Mouse (Mus musculus): ENCODE measurements at regions not wholly inside any gene's neighbourhood (a gene's known extent, or its start where the extent isn't known, plus 50 kb on each side); places are given as distances from the start of the nearest gene placed in this dataset.
"Not testable (repeated sequence)": the region's sequence is repeated elsewhere in the genome, so short reads cannot be mapped to it uniquely, and the experiment has no call there.

DNA sequence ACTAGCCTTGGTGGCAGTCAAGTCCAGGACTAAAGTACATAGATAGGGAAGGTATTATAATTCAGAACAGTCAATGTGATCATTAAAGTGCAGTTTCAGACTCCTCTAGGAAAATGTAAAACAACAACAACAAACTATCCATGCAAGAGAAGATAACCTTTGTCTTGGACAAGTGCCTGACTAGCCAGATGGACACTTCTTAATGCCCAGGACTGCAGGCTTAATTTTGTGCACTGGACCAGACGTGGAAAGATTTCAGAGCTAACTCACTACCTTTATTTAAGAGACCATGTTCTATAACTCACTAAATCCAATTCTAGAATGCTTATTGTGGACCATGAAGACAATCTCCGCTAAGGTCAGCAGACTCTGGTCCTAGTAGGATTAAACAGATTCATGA, 215.6 kb upstream of the Stxbp5 start:
- DNase-seq (ENCODE audit: low spot score in 2 of 2), result no peak

DNA sequence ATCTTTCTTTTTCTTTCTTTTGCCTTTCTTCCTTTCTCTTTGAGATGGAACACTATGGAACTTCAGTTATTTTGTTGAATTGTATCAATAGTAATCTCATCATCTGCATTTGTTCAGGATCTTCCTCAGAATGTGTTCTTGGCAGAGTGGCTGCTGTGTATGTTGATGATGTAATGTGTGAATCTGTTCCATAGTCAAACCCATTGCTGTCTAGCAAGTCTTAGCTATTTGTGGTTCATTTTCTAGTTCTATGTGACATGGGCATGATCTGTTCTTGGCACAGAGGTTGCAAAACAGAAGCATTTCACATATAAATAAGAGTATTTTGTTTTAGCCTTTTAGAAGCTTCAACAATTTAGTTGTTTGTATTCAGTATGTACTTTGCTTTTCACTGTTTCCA, 212.4 kb upstream of the Stxbp5 start:
- peak in 1 of 2 experiments; percentile 28 for DNase-seq (ENCODE audit: low spot score in 2 of 2)

DNA sequence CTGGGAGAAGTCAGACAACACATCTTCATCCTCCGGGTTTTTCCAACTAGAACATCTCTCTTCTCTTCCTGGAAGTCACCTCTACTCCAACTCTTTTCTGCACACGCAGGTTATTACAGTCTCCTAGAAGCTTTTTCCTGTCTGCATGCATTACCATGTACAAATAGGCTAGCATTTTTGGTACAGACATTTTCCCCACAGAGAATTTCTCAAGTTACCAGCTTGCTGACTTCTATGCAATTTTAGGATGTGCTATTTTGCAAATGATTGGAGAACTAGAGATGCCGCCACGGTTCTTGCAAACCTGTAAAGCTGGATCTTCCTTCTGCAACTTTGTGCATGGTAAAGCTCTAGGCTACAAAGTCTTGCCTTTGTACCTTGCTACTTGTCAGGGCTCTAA, 210.2 kb upstream of the Stxbp5 start:
- peak in 1 of 2 experiments; percentile 31 for DNase-seq (ENCODE audit: low spot score in 2 of 2)

DNA sequence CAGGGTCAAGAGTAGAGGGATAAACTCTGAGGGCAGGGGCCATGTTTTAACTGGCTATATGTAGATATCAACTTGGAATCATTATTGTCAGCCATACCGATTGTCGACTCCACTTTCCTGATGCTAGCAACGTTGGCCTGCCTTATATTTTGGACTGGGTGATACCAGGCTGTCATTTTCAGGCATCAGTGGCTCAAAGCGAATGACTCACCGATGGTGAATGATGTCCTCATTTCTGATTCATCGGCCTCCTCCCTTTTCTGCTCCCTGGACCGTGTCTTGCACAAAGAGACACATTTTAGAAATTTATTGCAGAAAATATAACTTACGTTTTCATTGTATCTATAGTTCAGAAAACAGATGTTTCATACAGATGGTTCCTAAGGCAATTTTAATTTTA, 209.0 kb upstream of the Stxbp5 start:
- no peak for DNase-seq (ENCODE audit: low spot score in 2 of 2)

DNA sequence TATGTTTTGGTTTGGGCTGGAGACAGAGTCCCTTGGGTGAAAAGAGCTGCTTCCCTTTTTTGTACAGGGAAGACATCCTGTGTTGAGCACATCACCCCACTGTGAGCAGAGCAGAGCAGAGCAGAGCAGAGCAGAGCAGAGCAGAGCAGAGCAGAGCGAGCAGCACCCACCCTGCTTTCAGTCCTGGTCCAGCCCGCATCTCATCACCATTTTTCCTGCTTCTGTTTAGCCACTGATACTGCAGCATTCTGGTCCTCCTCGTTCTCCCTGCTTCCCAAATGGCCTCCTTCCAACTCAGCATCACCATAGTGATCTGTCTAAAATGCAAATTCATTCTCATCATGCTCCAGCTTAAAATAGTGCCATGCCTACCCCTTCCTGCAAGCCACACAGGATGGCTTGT, 206.2 kb upstream of the Stxbp5 start:
- DNase-seq (ENCODE audit: low spot score in 2 of 2), result peak; percentile 77 to 89

DNA sequence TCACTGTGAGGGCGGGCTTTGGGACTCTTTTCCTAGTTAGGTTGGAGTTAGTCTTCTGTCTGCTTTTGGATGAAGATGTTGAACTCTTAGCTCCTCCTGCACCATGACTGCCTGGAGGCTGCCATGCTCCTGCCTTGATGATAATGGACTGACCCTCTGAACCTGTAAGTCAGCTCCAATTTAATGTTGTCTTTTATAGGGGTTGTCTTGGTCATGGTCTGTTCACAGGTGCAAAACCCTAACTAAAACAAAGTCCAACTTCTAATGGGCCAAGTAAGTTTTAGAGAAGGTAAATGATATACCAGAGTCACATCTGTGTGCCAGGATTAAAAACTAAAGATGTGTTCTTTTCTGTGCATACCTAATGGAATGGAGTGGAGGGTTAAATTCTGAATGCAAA, 205.8 kb upstream of the Stxbp5 start:
- DNase-seq (ENCODE audit: low spot score in 2 of 2), result no peak

DNA sequence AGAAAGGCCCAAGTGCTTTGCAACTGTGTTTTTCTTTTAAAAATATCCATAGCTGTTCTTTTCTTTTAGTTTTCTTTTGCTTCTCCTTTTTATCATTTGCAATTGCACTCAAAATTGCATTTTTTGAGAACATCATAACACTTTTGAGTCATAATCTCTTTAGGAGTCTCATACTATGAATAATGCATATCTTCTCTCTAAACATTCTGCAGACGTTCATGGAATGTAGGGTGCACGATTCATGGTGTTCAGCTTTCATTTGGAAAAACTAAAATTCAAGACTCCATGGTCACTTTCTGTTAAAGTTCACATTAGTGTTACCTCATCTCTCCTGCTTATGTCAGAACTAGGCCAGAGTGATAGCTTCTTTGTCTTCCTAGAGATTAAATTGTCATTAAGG, 200.8 kb upstream of the Stxbp5 start:
- DNase-seq (ENCODE audit: low spot score in 2 of 2), result no peak

DNA sequence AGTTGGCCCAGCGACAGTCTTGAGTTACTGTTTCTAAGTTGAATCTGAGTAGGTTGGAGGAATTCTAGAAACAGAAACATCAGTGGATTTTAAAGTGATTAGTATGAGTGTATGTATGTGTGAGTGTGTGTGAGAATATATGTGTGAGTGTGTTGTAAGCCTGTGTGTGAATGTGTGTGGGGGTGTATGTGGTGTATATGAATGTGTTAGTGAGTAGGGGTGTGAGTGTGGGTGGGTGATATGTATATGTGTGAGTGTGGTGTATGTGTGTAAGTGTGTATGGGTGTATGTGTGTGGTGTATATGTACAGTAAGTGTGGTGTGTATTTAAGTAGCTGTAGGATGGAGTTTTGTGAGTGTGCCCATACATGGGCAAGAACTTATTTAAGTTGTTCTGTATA, 197.6 kb upstream of the Stxbp5 start:
- DNase-seq (ENCODE audit: low spot score in 2 of 2), result peak in 1 of 2 experiments; percentile 49

DNA sequence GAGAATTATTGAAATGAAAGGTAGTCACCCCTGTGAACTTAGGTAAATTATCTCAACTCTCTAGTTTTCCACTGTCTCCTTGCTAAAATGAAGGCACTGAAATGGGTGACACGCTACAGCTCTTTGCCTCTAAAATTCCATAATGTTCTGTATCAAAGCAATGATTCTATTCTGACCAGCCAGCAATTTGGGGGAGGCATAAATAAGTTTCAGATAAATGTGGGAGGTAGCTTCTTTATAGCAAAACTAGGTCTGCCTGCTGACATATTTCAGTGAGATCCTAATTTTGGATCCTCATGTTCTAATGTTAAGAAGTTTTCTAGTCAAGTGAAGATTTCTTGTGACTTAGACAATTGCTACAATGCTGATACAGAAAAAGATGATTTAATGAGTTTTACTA, 193.2 kb upstream of the Stxbp5 start:
- peak in 1 of 2 experiments; percentile 52 for DNase-seq (ENCODE audit: low spot score in 2 of 2)

DNA sequence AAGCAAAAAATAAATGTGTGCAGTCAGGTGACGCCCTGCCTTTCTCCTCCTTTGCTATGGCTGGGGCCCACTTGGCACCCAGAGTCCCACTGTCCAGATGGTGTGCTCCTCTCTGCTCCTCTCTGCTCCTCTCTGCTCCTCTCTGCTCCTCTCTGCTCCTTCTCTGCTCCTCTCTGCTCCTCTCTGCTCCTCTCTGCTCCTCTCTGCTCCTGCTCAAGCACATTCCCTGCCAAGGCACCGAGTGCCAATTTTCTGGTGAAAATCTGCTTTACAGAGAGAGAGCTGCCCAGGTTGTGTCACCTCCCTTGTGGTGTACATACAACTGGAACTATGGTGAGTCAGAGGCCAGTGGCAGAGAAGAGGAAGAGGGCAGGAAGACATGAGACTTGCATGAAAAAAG, 192.8 kb upstream of the Stxbp5 start:
- DNase-seq (ENCODE audit: low spot score in 2 of 2), result peak; percentile 51 to 72

DNA sequence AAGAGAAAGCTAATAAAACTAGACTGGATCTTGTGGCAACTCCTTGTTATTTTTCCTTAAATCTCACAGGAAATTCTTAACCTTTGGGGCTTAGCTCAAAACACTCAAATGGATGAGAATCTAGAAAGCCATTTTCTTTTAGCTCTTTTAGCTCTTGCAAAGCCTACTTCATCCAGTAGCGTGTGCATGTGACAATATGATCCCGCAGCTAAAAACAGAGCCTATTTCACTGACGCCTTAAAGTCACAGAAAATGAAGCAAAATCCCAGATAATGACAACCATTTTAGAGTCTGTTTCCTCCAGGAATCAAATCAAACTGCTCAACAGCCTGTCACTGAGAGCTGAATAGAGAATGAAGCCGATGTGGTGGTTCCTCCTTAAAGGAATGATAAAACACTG, 185.1 kb upstream of the Stxbp5 start:
- no peak for DNase-seq (ENCODE audit: low spot score in 2 of 2)

DNA sequence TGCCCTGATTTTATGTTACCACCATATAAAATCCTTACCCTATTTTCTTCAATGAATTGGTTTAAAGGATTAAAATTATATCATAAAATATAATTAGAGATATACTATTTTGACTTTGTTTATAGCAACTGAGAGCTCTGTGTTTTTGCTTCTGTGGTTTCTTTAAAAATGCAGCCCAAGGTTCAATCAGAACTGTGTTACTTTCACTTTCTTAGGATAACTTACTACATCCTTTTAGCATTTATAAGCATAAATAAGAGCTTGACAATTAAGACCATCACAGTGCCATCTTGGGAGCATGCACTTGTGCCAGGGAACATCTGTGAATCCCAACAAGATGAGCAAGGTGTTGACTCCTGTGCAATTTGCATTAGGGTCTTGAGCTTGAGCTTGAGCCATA, 169.3 kb upstream of the Stxbp5 start:
- no peak for DNase-seq (ENCODE audit: low spot score in 2 of 2)

DNA sequence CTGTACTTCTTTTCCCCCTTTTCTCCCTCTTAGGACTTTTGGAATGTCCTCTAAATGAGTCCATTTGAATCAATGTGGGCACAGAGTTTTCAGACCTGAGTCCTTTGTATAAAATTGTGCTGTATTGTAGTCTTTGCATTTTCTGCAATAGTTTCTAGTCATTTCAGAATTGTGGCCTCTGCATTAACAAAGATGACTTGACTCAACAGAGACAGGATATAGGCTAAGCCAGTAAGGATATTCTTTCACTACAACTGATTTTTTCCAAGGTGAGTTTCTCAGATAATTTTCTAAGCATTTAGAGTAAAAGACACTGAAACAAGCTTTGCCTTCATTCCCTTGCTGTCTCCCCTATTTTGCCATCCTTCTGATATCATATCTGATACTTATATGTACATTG, 168.8 kb upstream of the Stxbp5 start:
- not testable (repeated sequence) for DNase-seq (ENCODE audit: low spot score in 2 of 2)

DNA sequence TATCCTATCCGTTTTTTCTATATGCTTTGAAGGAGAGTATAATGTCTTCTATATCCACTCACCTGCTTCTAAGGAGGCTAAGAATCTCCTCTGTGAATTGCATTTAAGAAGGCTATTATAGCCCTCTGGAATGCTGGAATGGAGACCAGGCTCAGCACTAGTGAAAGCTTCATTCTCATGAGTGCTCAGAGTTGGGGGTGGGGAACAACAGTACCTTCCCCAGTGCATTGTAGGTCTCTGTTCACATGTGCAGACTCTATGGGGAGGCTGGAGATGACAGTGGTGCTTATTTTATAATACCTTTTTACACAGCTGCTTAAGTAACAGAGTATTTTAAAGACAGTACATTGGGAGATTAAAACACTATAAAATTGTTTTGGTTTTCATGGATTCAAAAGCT, 145.9 kb upstream of the Stxbp5 start:
- no peak for DNase-seq (ENCODE audit: low spot score in 2 of 2)

DNA sequence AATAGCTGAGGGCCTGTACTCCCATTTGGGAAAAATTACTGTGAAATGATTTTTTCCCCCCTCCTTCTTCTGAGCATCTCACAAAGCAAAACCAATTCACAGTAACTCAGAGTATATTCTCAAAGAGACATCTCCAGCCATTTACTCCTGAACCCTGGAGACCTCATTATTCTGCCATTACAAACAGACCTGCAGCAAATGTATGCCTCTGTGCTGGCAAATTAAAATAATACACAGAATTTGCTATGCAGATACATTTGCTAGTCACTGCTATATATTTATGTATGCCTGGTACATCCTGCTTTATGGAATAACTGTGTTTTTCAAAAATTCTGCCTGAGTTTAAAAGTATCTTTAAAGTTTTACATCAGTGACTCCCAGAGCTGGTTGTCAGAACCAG, 145.4 kb upstream of the Stxbp5 start:
- no peak for DNase-seq (ENCODE audit: low spot score in 2 of 2)

DNA sequence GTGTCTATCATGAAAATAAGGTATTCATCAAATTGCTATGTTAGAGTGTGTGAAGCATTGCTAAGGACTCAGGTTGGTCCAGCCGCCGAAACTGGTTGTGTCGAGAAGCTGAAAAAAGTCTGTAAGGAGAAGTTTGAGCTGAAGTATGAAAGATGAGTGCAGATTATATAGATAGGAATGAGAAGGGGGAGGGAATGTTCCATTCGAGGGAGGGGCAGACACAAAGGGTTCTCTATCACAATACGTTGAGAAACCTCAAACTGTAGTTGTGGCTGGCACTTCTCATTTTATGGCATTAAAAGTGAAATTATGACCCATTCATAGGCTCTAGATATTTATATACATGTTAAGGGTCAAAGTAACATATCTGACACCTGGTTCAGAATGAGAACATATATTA, 108.4 kb upstream of the Stxbp5 start:
- DNase-seq (ENCODE audit: low spot score in 2 of 2), result no peak

DNA sequence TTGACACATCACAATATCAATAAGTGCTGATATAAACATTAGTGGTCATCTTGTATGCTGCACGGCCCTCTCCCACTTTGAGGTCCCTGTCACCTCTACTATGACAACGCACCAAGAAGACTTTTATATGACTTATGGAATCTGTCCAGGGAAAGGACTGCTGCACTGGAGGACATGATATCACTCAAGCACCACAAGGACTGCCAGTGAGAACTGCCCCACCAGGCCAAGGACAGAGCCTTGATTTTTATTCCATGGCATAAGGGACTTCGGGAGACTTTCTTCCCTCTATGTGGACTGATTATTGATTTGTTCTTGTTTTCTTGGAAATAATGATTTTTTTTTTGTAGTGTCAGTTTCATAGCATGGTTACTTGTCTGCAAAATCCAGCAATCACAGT, 97.7 kb upstream of the Stxbp5 start:
- no peak for DNase-seq (ENCODE audit: low spot score in 2 of 2)

DNA sequence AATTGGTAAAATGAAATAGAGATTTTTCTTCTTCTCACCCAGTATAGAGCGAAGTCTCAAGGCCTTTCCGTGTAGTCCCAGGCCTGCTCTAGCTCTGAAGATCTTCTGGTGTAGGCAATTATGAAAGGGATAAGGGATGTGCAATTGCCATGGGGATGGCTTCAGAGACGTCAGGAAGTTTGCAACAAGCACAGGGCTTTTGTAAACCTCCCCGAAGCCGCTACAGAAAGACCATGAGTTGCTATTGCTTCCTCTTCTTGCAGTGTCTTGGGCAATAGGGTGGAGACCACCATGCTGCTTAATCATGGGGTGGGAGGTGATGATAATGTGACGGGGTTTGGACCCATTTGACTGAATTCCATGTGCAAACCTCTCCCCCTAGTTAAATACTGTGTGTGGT, 95.3 kb upstream of the Stxbp5 start:
- DNase-seq (ENCODE audit: low spot score in 2 of 2), result no peak

DNA sequence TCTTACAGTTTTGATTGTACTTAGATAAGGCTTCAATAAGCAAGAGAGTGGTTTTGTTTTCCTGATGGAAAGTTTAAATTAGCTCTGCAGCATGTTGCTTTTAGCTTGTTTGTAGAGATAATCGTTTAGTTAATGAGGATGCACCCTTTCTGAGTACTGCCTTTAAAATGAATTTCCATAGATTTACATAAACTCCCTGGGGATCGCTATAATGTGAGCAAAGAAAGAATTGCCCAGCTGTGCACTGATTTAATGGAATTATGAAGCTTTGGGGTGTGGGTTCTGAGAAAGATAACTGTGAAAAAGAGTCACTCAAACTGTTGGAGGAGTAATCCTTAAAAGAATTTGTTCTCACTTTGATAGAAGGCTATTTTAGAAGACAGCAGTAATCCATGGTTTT, 91.9 kb upstream of the Stxbp5 start:
- DNase-seq (ENCODE audit: low spot score in 2 of 2), result no peak

DNA sequence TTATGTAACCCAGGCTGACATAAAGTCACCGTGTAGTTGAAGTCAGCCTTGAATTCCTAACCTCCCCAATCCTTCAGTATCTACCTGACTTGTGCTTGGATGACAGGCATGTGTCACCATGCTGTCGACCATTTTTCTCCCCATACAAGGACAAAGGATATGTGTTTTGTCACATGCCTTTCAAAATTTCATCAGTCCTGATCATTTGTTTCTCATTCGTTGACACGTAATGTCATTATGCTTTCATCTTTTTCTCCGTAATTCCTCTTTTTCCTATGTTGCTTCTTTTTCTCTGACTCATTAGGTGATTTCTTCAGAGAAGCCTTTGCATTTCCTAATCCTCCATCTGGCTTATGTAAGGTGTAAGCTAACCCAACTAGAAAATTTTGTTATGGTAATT, 84.5 kb upstream of the Stxbp5 start:
- DNase-seq (ENCODE audit: low spot score in 2 of 2), result no peak

DNA sequence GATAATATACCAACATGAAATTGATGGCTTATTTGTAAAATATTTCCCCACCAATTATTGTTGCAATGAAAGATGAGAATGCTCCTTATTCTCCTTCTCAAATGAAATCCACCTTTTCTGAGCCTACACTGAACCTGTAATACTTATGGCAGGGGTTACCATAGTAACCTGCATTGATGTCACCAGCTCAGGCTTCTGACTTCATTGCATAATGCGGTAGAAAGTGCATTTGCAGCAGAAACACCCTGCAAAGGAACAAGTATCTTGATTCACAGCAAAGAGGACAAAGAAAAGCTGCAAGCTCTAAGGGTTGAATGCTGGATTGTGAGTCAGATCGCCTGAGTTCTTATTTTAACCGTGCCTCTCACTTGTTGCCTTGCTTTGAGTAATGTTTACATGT, 75.5 kb upstream of the Stxbp5 start:
- peak; percentile 8 to 52 for DNase-seq (ENCODE audit: low spot score in 2 of 2)

Measured in frontal cortex, postnatal 36 days (tissue).